Mouse (Mus musculus) embryo, embryonic 10.5 days (tissue): ENCODE data around the gene Hnrnpul1.
"Not testable (repeated sequence)": the region's sequence is repeated elsewhere in the genome, so short reads cannot be mapped to it uniquely, and the experiment has no call there.

Experiments
- DNase-seq: peaks from one replicate; pipeline ENCODE4 v3.0.0-alpha.2; 2015; ENCODE audit warnings: low spot score

Gene Hnrnpul1

GRCm38 (mm10) chr7:25754738-25755467 is at the start of gene Hnrnpul1:
Hnrnpul1 (minus strand) TSS chr7:25754757.
- peak; percentile 99 for DNase-seq

DNA sequence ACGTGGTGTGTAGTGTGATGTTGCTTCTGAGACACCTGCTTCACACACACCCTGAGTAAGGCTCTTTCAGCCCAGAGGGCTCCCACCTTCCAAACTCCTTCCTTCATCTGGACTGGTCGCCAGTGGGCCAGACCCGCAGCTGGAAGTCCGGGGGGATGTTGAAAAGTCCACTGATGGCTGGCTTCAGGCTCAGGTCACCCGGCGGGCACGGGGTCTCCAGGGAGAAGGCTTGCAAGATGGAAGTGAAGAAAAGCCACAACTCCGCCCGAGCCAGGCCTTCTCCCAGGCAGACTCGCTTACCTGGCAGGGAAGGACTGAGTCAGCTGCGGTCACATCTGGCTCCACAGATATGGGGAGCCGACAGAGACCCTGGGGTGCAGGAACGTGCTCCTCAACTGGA is 48.9 kb upstream of the Hnrnpul1 start:
- no peak for DNase-seq

DNA sequence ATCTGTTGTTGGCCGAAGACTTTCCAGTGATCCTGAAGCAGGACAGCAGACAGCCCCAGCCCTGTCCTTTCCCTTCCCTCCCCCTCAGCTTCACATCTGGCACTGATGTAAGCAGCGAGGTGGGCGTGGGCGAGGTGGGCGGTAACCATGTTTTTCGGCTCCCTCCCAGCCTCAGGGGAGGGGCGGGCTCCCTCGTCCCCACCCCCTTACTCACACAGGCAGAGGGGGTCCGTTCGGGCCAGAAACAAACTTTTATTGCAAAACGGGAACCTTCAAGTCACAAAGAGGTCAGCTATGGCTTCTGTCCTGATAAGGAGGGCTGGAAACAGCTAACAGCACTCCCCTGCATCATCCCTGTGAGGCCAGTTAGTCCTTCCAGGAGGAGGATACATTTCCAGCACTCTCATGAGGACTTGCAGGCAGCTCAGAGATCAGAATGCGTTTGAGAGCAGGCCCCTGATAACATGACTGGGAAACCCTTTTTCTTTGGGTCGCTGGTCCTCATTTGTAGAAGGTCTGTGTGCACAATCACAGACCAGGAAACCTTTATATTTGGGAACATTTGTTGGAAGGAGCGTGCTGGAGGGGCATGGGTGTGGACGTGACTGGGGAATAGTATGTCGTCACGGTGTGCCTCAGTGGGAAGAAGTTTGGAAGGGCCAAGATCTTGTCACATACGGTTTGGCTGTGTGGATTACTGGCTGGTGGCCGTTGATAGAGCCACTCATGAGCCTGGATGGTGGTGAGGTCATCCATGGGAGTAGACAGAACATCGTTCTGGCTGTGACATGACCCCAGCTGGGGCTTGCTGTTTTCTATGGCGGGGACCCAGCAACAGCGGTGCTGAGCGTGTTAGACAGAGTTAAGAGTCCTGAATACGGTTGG is 47.9 kb upstream of the Hnrnpul1 start:
- peak; percentile 80 for DNase-seq

DNA sequence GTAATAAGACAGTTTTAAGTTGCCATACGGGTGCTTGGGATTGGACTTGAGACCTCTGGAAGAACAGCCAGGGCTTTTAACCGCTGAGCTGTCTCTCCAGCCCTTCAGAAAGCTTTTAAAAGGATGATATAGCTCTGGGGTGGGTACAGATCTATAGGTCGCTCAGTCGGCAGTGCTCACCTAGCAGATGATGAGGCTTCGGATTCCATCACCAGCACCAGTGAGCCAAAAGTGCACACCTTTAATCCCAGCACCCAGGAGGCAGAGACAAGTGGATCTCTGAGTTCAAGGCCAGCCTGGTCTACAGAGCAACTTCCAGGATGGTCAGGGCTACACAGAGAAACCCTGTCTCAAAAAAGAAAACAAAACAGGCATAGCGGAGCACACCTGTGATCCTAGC is 46.5 kb upstream of the Hnrnpul1 start:
- no peak for DNase-seq

DNA sequence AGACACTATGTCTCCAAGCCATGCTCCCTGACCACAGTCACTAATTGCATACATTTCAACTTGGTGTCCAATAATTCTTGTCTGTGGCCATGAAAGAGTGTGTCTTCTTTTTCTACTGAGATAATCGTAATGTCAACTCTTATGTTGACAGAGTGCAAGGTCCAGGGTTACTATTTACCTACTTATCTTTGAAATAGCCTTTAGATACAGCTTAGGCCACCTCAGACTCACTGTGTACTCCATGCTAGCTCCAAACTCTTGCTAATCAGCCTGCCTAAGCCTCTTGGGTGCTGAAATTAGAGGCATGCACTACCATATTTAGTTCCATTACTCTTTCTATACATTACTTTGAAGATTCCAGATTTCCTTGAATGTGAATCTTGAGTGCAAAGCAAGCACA is 44.8 kb upstream of the Hnrnpul1 start:
- DNase-seq = no peak

DNA sequence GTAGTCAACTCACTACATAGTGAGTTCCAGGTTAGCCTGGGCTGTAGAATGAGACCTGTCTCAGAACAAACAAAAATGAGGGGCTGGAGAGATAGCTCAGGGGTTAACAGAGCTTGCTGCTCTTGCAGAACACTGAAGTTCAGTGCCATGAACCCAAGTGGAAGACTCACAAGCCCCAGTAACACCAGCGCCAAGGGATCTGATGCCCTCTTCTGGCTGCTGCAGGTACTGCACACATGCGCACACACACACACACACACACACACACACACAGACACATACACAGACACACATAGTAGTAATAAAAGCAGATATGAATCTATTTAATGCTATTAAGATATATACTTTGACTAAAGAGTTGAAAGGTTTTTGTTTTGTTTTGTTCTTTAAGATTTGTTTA is 44.0 kb upstream of the Hnrnpul1 start:
- DNase-seq = no peak

- DNase-seq = no peak
These were observed 40.2 kb upstream of the Hnrnpul1 start for GRCm38 (mm10) chr7:25794775-25795174.

- DNase-seq = no peak
These were observed 39.1 kb upstream of the Hnrnpul1 start for GRCm38 (mm10) chr7:25793679-25794078.

- DNase-seq = not testable (repeated sequence)
These were observed 38.4 kb upstream of the Hnrnpul1 start for GRCm38 (mm10) chr7:25792966-25793365.

GRCm38 (mm10) chr7:25790615-25791014 is 36.1 kb upstream of the Hnrnpul1 start:
- no peak for DNase-seq

GRCm38 (mm10) chr7:25789129-25789440 is 34.5 kb upstream of the Hnrnpul1 start:
- peak; percentile 15 for DNase-seq

DNA sequence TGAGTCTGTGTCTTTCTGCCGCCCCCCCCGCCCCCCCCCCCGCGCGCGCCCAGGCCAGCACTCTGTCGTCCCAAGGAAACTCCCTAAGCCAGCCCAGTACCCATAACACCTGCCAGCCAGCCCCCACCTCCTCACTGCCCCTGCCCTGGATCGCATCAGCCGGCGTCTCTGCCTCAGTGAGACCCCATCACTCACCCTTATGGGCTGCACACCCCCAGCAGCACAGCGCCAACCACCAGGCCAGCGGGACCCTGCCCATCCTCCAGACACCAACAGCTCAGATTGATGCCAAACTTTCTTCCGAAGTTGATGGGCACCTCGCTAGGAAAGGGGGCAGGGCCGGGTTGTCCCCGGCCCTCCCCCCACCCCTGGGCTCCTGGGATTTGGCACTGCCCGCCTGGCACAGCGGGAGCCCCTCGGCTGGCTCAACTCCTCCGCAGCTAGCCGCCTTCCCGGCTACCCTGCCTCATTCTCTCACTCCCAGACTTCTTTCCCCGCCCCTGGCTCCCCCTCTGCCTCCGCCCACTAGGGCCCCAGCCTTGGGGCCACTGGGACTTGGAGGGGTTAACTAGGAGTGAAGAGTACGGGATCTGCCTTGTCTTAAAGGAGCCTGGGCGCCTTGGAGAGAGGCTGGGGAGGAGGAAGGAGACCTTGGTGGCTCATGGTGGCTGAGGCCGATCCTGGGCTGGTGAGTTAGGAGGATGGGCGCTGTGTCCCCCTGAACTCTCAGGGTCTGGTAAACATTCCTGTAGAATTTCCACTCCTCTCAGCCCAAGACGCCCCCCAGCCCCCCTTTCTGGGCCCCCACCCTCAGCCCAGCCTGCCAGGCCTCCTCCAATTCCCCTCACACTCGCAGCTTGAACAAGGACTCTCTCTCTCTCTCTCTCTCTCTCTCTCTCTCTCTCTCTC is 33.9 kb upstream of the Hnrnpul1 start, which contains the start of gene Axl:
Axl (minus strand) TSS at position 486 of the 909 bp plus-strand sequence.
- peak; percentile 84 for DNase-seq

DNA sequence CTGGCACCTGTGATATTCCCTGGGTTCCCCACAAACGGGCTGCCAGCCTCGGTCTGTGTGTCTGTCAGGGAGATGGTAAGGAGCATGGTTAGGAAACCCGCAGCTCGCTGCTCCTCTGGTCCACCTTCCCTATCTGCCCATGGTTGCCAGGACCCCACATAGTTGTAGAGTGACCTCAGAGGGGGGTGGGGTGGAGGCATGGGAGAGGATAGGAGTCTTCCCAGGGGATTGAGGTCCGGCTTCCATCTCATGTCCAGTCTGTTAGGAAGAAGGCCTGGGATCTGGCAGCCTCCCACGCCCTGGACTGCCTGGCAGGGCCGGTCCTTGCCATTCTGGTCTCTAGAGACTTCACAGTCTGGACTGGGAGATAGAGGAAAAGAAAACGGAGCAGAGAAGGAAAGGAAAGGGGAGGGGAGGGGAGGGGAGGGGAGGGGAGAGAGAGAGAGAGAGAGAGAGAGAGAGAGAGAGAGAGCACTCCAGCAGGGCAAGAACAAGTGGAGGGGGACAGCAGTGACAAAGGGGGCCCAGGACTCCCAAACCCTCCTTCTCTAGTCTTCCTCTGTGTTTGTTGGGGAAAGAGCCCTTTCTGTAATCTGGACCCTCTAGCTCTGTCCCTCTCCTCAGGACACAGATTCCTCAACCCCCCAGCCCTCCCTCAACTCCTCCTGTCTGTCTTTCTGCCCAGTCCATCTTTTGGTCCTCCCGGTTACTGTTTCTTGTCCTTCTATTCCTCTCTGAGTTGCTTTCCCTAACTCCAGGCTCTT is 33.1 kb upstream of the Hnrnpul1 start:
- peak; percentile 36 for DNase-seq

DNA sequence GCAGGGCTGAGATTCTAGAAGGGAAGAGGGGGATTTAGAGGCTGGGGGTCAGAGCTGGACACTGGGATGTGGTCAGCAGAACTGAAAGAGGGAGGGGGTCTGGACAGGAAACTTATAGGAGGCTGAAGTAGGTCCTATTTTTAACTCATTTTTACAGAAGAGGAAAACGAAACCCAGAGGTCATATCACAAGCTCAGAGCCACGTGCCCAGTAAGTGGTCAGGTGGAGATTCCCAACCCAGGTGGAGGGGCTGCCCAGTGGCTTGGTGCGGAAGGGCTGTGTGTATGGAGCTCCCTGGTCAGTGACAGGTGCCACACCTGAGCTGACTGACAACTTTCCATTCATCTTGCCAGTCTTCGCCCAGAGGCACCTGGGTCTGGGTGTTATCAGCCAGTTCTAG is 32.4 kb upstream of the Hnrnpul1 start:
- no peak for DNase-seq

- no peak for DNase-seq
These were observed 31.2 kb upstream of the Hnrnpul1 start for GRCm38 (mm10) chr7:25785752-25786151.

DNA sequence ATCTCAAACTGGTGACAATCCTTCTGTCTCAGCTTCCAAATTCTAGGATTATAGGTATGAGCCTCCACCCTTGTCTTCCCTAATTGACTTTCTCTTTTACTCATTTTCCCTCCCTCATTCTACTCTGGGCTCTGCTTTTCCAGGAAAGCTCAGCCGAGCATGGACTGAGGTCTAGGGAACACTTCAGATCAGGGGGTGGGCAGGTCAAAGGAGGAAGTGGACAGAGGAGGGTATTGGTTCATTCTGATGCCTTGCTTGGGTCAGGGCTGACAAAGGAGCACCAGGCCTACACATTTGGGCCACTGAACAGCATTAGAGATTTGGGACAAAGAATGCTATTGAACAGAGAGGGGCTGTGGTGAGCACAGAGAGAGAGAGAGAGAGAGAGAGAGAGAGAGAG is 30.3 kb upstream of the Hnrnpul1 start:
- DNase-seq = no peak

DNA sequence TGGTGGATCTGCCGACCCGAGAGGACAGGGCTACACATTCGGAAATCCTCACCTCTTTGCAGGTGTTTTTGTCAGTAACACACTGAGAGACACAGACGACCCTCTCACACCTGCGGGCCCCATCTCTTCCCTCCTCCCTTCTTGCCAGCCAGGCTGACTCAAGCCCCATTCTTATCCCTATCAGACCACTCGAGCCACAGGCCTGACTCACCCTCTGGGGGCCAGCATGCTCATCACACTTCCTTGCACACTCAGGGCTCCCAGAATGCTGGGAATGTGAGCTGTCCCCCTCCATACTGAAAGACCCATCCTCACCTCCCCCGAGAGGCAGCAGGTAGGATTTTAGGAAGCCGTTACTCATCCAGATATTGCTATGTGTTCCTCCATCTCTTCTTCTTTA is 29.2 kb upstream of the Hnrnpul1 start:
- no peak for DNase-seq

GRCm38 (mm10) chr7:25782744-25783143 is 28.2 kb upstream of the Hnrnpul1 start:
- no peak for DNase-seq

DNA sequence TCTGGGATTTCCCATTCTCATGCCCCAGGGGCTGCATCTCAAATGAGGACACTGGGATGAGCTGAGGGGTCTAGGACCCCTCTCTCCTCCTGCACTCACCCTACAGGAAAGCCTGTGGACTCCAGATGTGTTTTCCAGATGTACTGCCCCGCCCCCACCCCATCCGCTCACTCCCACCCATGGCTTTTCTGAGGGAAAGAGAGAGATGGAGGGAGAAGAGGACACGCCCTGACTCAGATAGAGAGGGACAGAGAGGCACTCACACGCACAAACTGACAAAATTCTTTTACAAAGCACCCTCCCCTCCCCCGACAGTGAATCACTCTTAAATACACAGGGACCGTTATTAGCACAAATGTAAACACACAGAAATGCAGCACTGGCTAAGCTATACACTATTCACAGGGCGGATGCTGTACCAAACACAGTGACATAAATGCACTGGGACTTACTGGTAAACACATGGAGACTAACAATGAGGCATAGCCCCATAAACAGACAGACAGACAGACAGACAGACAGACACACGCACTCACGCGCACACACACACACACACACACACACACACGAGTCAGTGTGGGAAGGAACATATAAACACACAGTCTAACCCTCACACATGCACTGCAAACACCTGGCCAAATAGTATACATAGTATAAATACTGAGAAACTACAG is 27.5 kb upstream of the Hnrnpul1 start:
- peak; percentile 43 for DNase-seq

GRCm38 (mm10) chr7:25781321-25781936 is 26.9 kb upstream of the Hnrnpul1 start:
- peak; percentile 37 for DNase-seq
